Mouse (Mus musculus): ENCODE measurements at regions not wholly inside any gene's neighbourhood (a gene's known extent, or its start where the extent isn't known, plus 50 kb on each side); places are given as distances from the start of the nearest gene placed in this dataset.

DNA sequence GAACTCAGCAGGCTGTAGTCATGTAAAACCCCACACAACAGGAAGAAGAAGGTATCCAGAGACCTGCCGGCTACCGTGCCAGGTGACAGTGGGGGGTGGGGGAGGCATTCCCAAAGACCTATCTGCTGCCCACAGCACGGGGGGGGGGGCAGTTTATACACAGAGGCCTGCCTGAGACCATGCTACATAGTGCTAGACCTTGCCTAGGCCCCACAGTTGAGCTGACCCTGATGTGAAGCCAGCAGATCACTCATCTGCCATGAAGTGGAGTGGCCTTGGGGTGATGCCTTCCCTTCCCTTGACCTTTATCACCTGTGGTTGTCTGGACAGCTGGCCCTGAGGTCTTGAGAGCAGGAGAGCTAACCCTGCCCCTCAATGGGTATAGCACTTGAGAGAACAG lies 108.6 kb upstream of the Pik3r1 start:
- Histone ChIP-seq H3K4me3 (ENCODE audit: low read length) (no peak overlapping the region), H3K4me2 (replicated peaks; ENCODE audit: low read depth, low read length) (no peak overlapping the region), H3K9ac (replicated peaks; ENCODE audit: low read length) (no peak overlapping the region), H3K27me3 (ENCODE audit: insufficient read depth, low read length) (no peaks in the 10 kb centered on the region), H3K4me1 (ENCODE audit: insufficient read depth, low read length) (no peaks in the 10 kb centered on the region), H3K9me3 (ENCODE audit: low read length) (no peaks in the 10 kb centered on the region), H3K36me3 (ENCODE audit: insufficient read depth, low read length) (no peaks in the 10 kb centered on the region), H3K27ac (ENCODE audit: low read length) (no peak overlapping the region)
- no peak for ATAC-seq (ENCODE audit: low FRiP score, low TSS enrichment)
- WGBS, result 86% methylated on average over 3 of the region's 3 CpGs

DNA sequence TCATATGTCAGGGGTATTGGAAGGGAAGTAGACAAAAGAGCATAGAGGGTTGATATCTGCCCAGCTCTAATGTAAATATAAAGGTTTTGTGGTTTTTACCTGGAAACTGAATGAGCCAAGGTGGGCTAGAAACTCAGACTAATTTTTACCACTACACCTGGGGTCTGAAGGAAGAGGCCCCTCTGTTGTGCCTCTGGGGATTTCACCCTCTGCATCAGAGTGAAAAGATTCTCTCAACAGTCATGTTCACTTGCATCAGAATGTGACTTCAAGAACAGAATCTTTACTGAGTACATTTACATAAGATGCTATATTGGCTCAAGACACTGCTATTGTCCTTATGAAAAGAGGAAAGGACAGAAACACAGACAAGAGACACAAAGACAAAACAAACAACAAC lies 110.2 kb upstream of the Pik3r1 start:
- H3K4me2 ChIP-seq (replicated peaks; ENCODE audit: low read depth, low read length), result no peak overlapping the region
- no peaks in the 10 kb centered on the region for H3K27me3 ChIP-seq (ENCODE audit: insufficient read depth, low read length)
- H3K9me3 ChIP-seq (ENCODE audit: low read length), result no peaks in the 10 kb centered on the region
- H3K4me1 ChIP-seq (ENCODE audit: insufficient read depth, low read length), result no peaks in the 10 kb centered on the region
- no peak overlapping the region for H3K9ac ChIP-seq (replicated peaks; ENCODE audit: low read length)
- no peak overlapping the region for H3K27ac ChIP-seq (ENCODE audit: low read length)
- H3K4me3 ChIP-seq (ENCODE audit: low read length), result no peak overlapping the region
- no peak for ATAC-seq (ENCODE audit: low FRiP score, low TSS enrichment)
- H3K36me3 ChIP-seq (ENCODE audit: insufficient read depth, low read length), result no peaks in the 10 kb centered on the region

DNA sequence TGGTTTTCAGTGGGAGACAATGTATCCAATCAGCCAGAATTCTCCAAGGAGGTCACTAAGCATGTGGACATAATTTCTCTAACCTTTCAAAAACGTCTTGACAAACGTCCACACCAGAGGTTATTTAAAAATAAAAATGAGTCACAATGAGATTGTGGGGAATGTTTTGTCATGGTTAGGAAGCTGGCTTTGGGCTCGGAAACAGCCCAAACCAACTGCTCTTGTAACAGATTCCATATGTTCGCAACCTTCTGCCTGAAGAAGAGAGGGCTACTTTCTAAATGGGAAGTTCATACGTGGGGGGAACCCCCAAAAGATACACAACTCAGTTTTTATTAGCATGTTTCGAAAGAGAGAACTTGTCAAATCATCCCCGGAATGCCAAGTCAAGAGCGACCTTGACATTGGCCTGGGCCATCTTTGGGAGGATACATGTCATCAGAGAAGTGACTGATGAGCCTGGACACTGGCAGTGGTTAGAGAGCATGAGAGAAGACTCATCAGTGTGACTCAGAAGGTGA lies 111.6 kb upstream of the Pik3r1 start:
- Histone ChIP-seq H3K4me3 (ENCODE audit: low read length) (no peak overlapping the region), H3K4me2 (replicated peaks; ENCODE audit: low read depth, low read length) (no peak overlapping the region), H3K36me3 (ENCODE audit: insufficient read depth, low read length) (no peaks in the 10 kb centered on the region), H3K9ac (replicated peaks; ENCODE audit: low read length) (no peak overlapping the region), H3K9me3 (ENCODE audit: low read length) (no peaks in the 10 kb centered on the region), H3K27ac (ENCODE audit: low read length) (no peak overlapping the region), H3K4me1 (ENCODE audit: insufficient read depth, low read length) (no peaks in the 10 kb centered on the region), H3K27me3 (ENCODE audit: insufficient read depth, low read length) (no peaks in the 10 kb centered on the region)
- no peak for ATAC-seq (ENCODE audit: low FRiP score, low TSS enrichment)
- WGBS, result 59% methylated on average over 8 of the region's 8 CpGs

DNA sequence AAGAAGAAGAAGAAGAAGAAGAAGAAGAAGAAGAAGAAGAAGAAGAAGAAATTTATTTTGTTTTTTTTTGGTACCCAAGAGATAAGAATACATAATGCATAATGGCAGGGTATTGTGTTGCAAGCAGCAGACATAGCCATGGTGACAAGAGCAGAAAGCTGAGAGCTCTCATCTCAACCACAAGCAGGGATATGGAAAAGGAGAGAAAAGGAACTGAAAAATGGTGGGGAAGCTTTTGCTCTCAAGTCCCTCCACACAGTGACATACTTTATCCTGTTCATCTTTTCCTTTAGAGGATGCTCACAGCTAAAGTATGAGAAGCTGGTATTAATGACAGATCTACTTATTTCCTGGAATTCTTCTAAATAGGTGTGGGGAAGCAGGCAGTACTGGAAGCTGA lies 115.2 kb upstream of the Pik3r1 start:
- Histone ChIP-seq H3K36me3 (ENCODE audit: insufficient read depth, low read length) (no peaks in the 10 kb centered on the region), H3K27me3 (ENCODE audit: insufficient read depth, low read length) (no peaks in the 10 kb centered on the region), H3K4me3 (ENCODE audit: low read length) (no peak overlapping the region), H3K4me1 (ENCODE audit: insufficient read depth, low read length) (0 out of 2 replicates have a peak, but pooled peaks cover 3% of the 10 kb centered on the region), H3K9me3 (ENCODE audit: low read length) (no peaks in the 10 kb centered on the region), H3K9ac (replicated peaks; ENCODE audit: low read length) (no peak overlapping the region), H3K27ac (ENCODE audit: low read length) (no peak overlapping the region), H3K4me2 (replicated peaks; ENCODE audit: low read depth, low read length) (no peak overlapping the region)
- ATAC-seq (ENCODE audit: low FRiP score, low TSS enrichment), result no peak

DNA sequence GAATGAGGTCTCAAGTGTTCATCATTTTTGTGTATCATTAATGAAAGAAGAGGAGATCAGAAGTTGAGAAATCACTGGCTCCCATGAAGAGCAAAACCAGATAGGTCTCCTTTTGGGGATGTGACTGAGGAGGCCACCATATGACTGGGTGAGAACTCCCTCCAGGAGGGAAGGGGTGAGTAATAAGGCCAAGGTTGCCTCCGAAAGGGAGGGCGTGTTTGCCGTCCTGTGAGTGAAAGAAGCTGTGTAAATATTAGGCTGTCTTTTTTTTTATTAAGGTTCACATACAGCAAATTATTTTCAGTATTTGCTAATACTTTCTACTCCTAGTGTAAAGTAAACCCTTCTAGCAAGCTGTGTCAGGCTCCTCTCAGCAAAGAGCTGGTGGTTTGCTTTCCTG lies 116.7 kb upstream of the Pik3r1 start:
- no peak overlapping the region for H3K27ac ChIP-seq (ENCODE audit: low read length)
- no peaks in the 10 kb centered on the region for H3K27me3 ChIP-seq (ENCODE audit: insufficient read depth, low read length)
- no peak overlapping the region for H3K4me2 ChIP-seq (replicated peaks; ENCODE audit: low read depth, low read length)
- no peak for ATAC-seq (ENCODE audit: low FRiP score, low TSS enrichment)
- no peak overlapping the region for H3K9ac ChIP-seq (replicated peaks; ENCODE audit: low read length)
- H3K36me3 ChIP-seq (ENCODE audit: insufficient read depth, low read length), result no peaks in the 10 kb centered on the region
- H3K4me1 ChIP-seq (ENCODE audit: insufficient read depth, low read length), result 0 out of 2 replicates have a peak, but pooled peaks cover 3% of the 10 kb centered on the region
- H3K9me3 ChIP-seq (ENCODE audit: low read length), result no peaks in the 10 kb centered on the region
- 67% methylated on average over 3 of the region's 3 CpGs for WGBS
- H3K4me3 ChIP-seq (ENCODE audit: low read length), result no peak overlapping the region

DNA sequence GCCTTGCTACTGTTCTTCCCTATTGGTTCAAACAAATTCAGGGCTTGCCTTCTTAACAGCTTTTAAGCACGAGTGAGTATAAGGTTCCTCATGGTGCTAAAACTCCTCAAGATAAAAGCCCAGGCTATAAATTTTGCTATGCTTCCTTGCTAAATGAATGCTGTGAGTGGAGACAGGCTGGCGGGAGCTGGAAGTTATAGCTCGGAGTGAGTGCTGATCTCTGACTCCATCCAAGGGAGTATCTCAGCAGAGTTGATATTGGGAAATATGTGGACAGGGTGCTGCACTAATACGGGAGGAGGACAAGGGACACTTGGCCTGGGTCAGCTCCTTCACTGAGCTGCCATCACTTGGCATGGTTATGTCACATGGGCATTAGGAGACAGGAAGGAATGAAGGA lies 123.5 kb upstream of the Pik3r1 start:
- H3K4me3 ChIP-seq (ENCODE audit: low read length), result no peak overlapping the region
- ATAC-seq (ENCODE audit: low FRiP score, low TSS enrichment), result no peak
- no peak overlapping the region for H3K27ac ChIP-seq (ENCODE audit: low read length)
- WGBS, result 14% methylated on average over 4 of the region's 4 CpGs
- H3K4me1 ChIP-seq (ENCODE audit: insufficient read depth, low read length), result 0 out of 2 replicates have a peak, but pooled peaks cover under 1% of the 10 kb centered on the region
- no peak overlapping the region for H3K4me2 ChIP-seq (replicated peaks; ENCODE audit: low read depth, low read length)
- no peaks in the 10 kb centered on the region for H3K27me3 ChIP-seq (ENCODE audit: insufficient read depth, low read length)
- H3K9ac ChIP-seq (replicated peaks; ENCODE audit: low read length), result no peak overlapping the region
- H3K36me3 ChIP-seq (ENCODE audit: insufficient read depth, low read length), result no peaks in the 10 kb centered on the region
- no peaks in the 10 kb centered on the region for H3K9me3 ChIP-seq (ENCODE audit: low read length)

DNA sequence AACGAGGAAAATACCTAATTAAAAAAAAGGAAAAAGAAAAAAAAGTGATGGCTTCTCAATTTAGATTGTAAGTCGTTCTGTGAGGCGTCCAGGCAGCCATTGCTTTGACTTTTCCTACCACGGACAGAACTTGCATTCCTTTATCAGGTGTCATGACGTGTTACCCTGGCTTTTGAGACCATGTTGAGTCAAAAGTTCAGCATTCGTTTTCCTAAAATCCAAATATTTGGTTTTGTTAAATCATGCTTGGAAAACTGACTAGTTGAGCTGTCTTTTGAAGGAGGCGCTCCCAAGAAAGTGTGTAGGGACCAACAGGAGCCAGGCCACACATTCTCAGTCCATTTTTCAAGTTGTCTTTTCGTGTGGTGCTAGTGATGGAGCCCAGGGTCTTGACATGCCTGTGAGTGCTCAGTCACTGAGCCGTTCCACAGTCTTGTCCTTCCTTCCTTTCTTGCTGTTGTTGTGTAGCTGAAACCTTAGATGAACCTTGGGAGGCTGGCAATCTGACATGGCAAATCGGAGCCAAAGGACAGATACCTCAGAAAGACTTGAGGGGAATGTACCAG lies 125.1 kb upstream of the Pik3r1 start:
- H3K9me3 ChIP-seq (ENCODE audit: low read length), result no peaks in the 10 kb centered on the region
- no peaks in the 10 kb centered on the region for H3K36me3 ChIP-seq (ENCODE audit: insufficient read depth, low read length)
- H3K9ac ChIP-seq (replicated peaks; ENCODE audit: low read length), result no peak overlapping the region
- ATAC-seq (ENCODE audit: low FRiP score, low TSS enrichment), result no peak
- H3K27me3 ChIP-seq (ENCODE audit: insufficient read depth, low read length), result no peaks in the 10 kb centered on the region
- H3K4me2 ChIP-seq (replicated peaks; ENCODE audit: low read depth, low read length), result no peak overlapping the region
- no peaks in the 10 kb centered on the region for H3K4me1 ChIP-seq (ENCODE audit: insufficient read depth, low read length)
- WGBS, result 74% methylated on average over 10 of the region's 10 CpGs
- no peak overlapping the region for H3K4me3 ChIP-seq (ENCODE audit: low read length)
- H3K27ac ChIP-seq (ENCODE audit: low read length), result no peak overlapping the region

DNA sequence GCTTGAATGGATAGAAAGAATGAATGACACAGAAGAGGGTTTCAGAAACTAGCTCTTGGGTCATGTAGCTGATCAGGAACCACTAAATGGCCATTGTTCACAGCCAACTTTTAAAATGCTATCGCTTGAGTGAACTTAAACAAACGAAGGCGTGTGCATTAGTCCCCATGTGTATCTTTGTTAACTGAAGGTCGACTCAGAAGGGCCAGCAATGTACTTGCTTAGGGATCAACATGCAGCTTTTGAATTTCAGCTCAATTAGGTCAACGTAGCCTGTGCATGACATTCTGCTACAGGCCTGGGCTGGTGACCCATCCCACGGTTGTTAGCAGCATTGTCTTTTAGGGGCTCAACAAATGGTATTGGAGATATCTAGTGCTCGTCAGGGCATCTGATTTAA lies 127.1 kb upstream of the Pik3r1 start:
- no peak for ATAC-seq (ENCODE audit: low FRiP score, low TSS enrichment)
- no peaks in the 10 kb centered on the region for H3K27me3 ChIP-seq (ENCODE audit: insufficient read depth, low read length)
- no peak overlapping the region for H3K9ac ChIP-seq (replicated peaks; ENCODE audit: low read length)
- no peak overlapping the region for H3K27ac ChIP-seq (ENCODE audit: low read length)
- H3K36me3 ChIP-seq (ENCODE audit: insufficient read depth, low read length), result no peaks in the 10 kb centered on the region
- H3K9me3 ChIP-seq (ENCODE audit: low read length), result no peaks in the 10 kb centered on the region
- no peak overlapping the region for H3K4me2 ChIP-seq (replicated peaks; ENCODE audit: low read depth, low read length)
- H3K4me1 ChIP-seq (ENCODE audit: insufficient read depth, low read length), result no peaks in the 10 kb centered on the region
- WGBS, result 76% methylated on average over 7 of the region's 7 CpGs
- H3K4me3 ChIP-seq (ENCODE audit: low read length), result no peak overlapping the region

DNA sequence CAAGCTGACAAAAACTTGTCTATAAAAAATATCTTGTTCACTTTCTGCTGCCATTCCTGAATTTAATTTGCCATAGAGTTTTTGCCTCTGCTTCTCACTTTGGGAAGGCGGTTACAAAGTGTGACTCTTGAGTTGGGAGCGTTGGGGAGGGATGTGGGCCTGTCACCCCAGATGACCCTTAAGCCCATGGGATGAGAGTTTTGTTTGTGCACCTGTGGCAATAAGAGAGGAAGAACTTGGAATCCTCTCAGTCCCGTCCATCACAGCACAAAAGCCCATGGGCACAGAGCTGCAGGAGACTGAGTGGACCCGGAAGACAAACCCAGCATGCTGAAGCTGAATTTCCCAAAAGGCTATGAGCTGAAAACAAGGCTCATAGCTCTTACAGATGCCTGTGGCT lies 127.7 kb upstream of the Pik3r1 start:
- Histone ChIP-seq H3K27me3 (ENCODE audit: insufficient read depth, low read length) (no peaks in the 10 kb centered on the region), H3K36me3 (ENCODE audit: insufficient read depth, low read length) (no peaks in the 10 kb centered on the region), H3K4me1 (ENCODE audit: insufficient read depth, low read length) (no peaks in the 10 kb centered on the region), H3K9ac (replicated peaks; ENCODE audit: low read length) (no peak overlapping the region), H3K9me3 (ENCODE audit: low read length) (no peaks in the 10 kb centered on the region), H3K4me3 (ENCODE audit: low read length) (no peak overlapping the region), H3K4me2 (replicated peaks; ENCODE audit: low read depth, low read length) (no peak overlapping the region), H3K27ac (ENCODE audit: low read length) (no peak overlapping the region)
- WGBS, result 53% methylated on average over 4 of the region's 4 CpGs
- no peak for ATAC-seq (ENCODE audit: low FRiP score, low TSS enrichment)

DNA sequence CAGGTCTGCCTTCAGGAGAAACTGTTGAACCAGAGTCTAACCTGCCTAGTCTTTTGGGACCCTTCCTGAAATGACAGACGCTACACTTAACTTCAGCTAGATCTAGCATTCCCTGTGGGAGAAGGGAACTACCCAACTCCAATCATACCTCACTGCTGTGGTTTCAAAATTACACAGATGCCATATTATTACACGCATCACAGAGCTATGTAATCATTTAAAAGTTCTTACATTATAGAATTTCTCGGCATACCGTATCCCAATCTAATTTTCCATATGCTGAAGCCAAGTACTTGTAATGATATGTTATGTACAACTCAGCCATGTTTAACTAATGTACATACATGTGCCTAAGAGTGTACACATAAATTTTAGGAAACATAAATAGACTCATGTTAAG lies 128.9 kb upstream of the Pik3r1 start:
- ATAC-seq (ENCODE audit: low FRiP score, low TSS enrichment), result no peak

More for the DNA sequence above, 128.9 kb upstream of the Pik3r1 start:
- Histone ChIP-seq H3K36me3 (ENCODE audit: insufficient read depth, low read length) (no peaks in the 10 kb centered on the region), H3K27ac (ENCODE audit: low read length) (no peak overlapping the region), H3K9ac (replicated peaks; ENCODE audit: low read length) (no peak overlapping the region), H3K4me3 (ENCODE audit: low read length) (no peak overlapping the region), H3K4me1 (ENCODE audit: insufficient read depth, low read length) (no peaks in the 10 kb centered on the region), H3K4me2 (replicated peaks; ENCODE audit: low read depth, low read length) (no peak overlapping the region), H3K27me3 (ENCODE audit: insufficient read depth, low read length) (no peaks in the 10 kb centered on the region), H3K9me3 (ENCODE audit: low read length) (no peaks in the 10 kb centered on the region)
- 89% methylated on average over 4 of the region's 4 CpGs for WGBS
